Mouse (Mus musculus): ENCODE results near the gene Smpd2. TPM values are rescaled to one million over a fixed set of nuclear protein-coding genes. Genes with fewer than 3 reads are reported as not detected.

Smpd2 gene
- total and polyA plus RNA-seq, 2 experiments from 2014 or later: 72.4 to 105 TPM

DNA sequence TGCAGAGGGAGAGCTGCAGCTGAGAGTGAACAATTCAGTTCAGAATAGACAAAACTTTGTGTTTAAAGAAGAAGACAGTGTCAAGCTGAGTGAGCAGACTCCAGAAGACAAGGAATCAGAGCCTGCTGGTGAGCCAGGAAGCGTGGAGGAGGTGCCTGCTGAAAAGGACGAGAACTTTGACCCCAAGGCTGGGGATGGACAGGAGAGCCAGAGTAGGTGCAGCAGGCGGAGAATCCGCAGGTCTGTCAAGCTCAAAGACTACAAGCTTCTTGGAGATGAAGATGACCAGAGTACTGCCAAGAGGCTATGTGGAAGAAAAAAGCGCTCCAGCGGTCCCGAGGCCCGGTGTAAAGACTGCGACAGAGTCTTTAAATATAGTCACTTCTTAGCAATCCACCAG is 38.5 kb downstream of the Smpd2 start:
- Histone ChIP-seq H3K27ac (ENCODE audit: low read depth) (no peak overlapping the region), H3K4me2 (ENCODE audit: low read depth, low read length) (no peak overlapping the region), H3K4me1 (ENCODE audit: control insufficient read depth, insufficient read depth) (peaks cover 6% of the 10 kb centered on the region; the same call in 1 of the 2 replicates), H3K27me3 (ENCODE audit: control insufficient read depth, insufficient read depth, low read length) (no peaks in the 10 kb centered on the region), H3K9ac (replicated peaks; ENCODE audit: low read depth, low read length) (no peak overlapping the region), H3K4me3 (ENCODE audit: low read depth, low read length) (no peak overlapping the region), H3K36me3 (replicated peaks; ENCODE audit: control insufficient read depth, insufficient read depth, low read length) (peaks cover 17% of the 10 kb centered on the region), H3K9me3 (replicated peaks; ENCODE audit: control insufficient read depth, low read length) (no peaks in the 10 kb centered on the region)
- 88% methylated on average over 9 of the region's 9 CpGs for WGBS
- TF ChIP-seq CTCF (IDR thresholded peaks at IDR 0.05; ENCODE audit: low read depth) (no peak), EP300 (IDR thresholded peaks at IDR 0.05; ENCODE audit: low read depth) (no peak)
- no peak for ATAC-seq (ENCODE audit: insufficient read depth, low read depth)
- no peak for DNase-seq (ENCODE audit: low spot score)

DNA sequence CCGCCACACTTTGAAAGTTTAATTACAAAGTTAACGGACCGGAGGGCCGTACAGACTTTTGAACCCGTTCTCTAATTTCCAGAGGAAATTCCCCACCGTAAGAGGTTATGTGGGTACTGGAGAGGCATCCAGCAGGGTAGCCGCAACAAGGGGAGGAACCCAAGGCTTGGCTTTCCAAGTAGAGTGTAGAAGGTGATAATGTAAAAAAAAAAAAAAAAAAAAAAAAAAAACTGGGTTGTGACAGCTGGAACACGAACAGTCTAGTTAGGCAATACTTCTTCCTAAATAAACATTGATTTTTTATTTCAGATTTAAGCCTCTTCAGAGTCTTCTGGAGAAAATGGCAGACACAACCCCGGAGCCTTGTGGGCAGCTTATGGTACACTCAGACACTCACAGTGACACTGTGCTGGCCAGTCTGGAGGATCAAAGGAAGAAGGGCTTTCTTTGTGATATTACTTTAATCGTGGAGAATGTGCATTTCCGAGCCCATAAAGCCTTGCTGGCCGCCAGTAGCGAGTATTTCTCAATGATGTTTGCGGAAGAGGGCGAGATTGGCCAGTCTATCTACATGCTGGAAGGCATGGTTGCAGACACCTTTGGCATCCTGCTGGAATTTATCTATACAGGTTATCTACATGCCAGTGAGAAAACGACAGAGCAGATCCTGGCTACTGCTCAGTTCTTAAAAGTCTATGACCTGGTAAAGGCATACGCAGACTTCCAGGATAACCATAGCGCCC is 39.2 kb downstream of the Smpd2 start:
- no peaks in the 10 kb centered on the region for H3K27me3 ChIP-seq (ENCODE audit: control insufficient read depth, insufficient read depth, low read length)
- H3K9me3 ChIP-seq (replicated peaks; ENCODE audit: control insufficient read depth, low read length): no peaks in the 10 kb centered on the region
- DNase-seq (ENCODE audit: low spot score) (no peak), ATAC-seq (ENCODE audit: insufficient read depth, low read depth) (no peak)
- peak overlapping the region; percentile 85 for H3K4me2 ChIP-seq (ENCODE audit: low read depth, low read length)
- 50% methylated on average over 18 of the region's 18 CpGs for WGBS
- H3K36me3 ChIP-seq (replicated peaks; ENCODE audit: control insufficient read depth, insufficient read depth, low read length): peaks cover 13% of the 10 kb centered on the region
- H3K9ac ChIP-seq (replicated peaks; ENCODE audit: low read depth, low read length): peak overlapping the region; percentile 85
- H3K27ac ChIP-seq (ENCODE audit: low read depth): peak overlapping the region; percentile 82
- H3K4me1 ChIP-seq (ENCODE audit: control insufficient read depth, insufficient read depth): peaks cover 3% of the 10 kb centered on the region; the same call in 1 of the 2 replicates
- H3K4me3 ChIP-seq (ENCODE audit: low read depth, low read length): peak overlapping the region; percentile 85
- TF ChIP-seq CTCF (IDR thresholded peaks at IDR 0.05; ENCODE audit: low read depth) (no peak), EP300 (IDR thresholded peaks at IDR 0.05; ENCODE audit: low read depth) (no peak)

DNA sequence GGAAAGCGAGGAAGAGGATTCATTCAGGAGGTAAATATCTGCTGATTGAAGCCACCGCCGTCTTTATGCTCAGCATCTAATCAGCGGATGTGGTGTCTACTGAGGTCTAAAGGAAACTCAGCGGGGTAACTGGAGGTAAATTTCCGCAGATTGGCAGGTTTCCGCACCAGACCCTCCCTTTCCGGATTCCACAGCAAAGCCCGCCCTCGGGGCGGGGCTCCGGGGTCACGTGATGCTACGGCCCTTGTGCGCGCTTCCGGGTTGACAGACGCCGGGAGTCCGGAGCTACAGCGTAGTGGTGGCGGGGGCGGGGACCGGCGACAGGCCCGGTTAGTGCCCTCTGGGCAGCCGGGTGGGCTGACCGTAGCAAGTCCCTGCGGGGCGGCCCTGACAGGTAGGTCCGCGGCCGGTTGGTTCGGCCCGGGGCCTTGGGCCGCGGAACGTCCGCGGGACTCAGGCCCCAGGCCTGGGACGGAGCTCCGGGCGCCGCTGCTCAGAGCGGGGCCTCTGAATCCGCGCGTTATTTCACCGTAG is 40.0 kb downstream of the Smpd2 start, which contains the start of gene Zbtb24:
Gene Zbtb24, plus strand, starts transcription at position 247 of the 534 bp plus-strand sequence.
- TF ChIP-seq CTCF (IDR thresholded peaks at IDR 0.05; ENCODE audit: low read depth) (no peak), EP300 (IDR thresholded peaks at IDR 0.05; ENCODE audit: low read depth) (peak; percentile 52)
- peak; percentile 91 for DNase-seq (ENCODE audit: low spot score)

DNA sequence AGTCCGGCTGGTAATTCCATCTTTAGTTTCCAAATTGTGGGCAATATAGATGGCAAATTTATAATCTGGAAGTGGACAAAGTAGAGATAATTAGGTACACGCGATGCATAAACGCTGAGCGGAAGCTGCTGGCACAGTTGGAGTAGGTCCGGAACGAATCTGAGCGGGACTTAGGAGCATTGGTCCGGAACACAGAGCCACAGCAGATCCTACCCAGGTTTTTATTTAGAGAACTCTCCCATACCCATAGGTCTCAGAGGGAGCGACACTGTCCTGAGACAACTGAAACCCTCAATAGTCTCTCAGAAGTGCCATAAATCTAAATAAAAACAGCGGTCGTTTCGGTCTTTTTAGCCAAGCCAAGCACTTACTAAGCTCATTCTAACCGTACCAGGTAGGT is 40.5 kb downstream of the Smpd2 start:
- Histone ChIP-seq H3K36me3 (replicated peaks; ENCODE audit: control insufficient read depth, insufficient read depth, low read length) (0 out of 2 replicates have a peak, but pooled peaks cover 4% of the 10 kb centered on the region), H3K9ac (replicated peaks; ENCODE audit: low read depth, low read length) (peak overlapping the region; percentile 85), H3K27ac (ENCODE audit: low read depth) (peak overlapping the region; percentile 82), H3K4me1 (ENCODE audit: control insufficient read depth, insufficient read depth) (peaks cover 3% of the 10 kb centered on the region; the same call in 1 of the 2 replicates), H3K4me2 (ENCODE audit: low read depth, low read length) (peak overlapping the region; percentile 85), H3K27me3 (ENCODE audit: control insufficient read depth, insufficient read depth, low read length) (no peaks in the 10 kb centered on the region), H3K9me3 (replicated peaks; ENCODE audit: control insufficient read depth, low read length) (no peaks in the 10 kb centered on the region), H3K4me3 (ENCODE audit: low read depth, low read length) (peak overlapping the region; percentile 85)
- DNase-seq (ENCODE audit: low spot score): peak; percentile 18
- ATAC-seq (ENCODE audit: insufficient read depth, low read depth): peak; percentile 36; the same call in 1 of the 2 replicates
- TF ChIP-seq CTCF (IDR thresholded peaks at IDR 0.05; ENCODE audit: low read depth) (no peak), EP300 (IDR thresholded peaks at IDR 0.05; ENCODE audit: low read depth) (no peak)
- WGBS: 15% methylated on average over 14 of the region's 14 CpGs

More for the DNA sequence above, 40.0 kb downstream of the Smpd2 start, which contains the start of gene Zbtb24:
- Histone ChIP-seq H3K27me3 (ENCODE audit: control insufficient read depth, insufficient read depth, low read length) (no peaks in the 10 kb centered on the region), H3K4me2 (ENCODE audit: low read depth, low read length) (peak within 1 kb of the TSS; percentile 85), H3K9me3 (replicated peaks; ENCODE audit: control insufficient read depth, low read length) (no peaks in the 10 kb centered on the region), H3K9ac (replicated peaks; ENCODE audit: low read depth, low read length) (peak within 1 kb of the TSS; percentile 85), H3K27ac (ENCODE audit: low read depth) (peak within 1 kb of the TSS; percentile 82), H3K4me3 (ENCODE audit: low read depth, low read length) (peak within 1 kb of the TSS; percentile 85), H3K36me3 (replicated peaks; ENCODE audit: control insufficient read depth, insufficient read depth, low read length) (peaks cover 6% of the 10 kb centered on the region; the same call in 1 of the 2 replicates), H3K4me1 (ENCODE audit: control insufficient read depth, insufficient read depth) (peaks cover 3% of the 10 kb centered on the region; the same call in 1 of the 2 replicates)
- under 1% methylated on average over 49 of the region's 49 CpGs for WGBS
- ATAC-seq (ENCODE audit: insufficient read depth, low read depth): peak; percentile 99

DNA sequence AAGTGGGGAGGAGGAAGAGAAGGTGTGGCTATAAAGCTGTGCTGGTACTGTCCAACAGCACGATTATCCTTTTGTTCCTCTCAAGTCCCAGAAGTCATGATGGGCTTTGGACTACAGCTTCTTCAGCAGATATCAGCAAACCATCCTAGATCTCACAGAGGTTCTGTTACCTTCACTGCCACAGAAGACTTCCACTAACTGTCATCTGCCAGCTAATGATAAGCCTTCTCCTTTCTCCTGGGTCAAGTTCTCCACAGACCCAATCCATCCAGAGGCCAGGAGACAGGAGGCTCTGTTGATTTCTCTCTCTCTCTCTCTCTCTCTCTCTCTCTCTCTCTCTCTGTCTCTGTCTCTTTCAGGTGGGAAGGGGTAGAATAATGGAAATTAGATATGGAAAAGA is 42.0 kb downstream of the Smpd2 start:
- Histone ChIP-seq H3K9me3 (replicated peaks; ENCODE audit: control insufficient read depth, low read length) (no peaks in the 10 kb centered on the region), H3K4me2 (ENCODE audit: low read depth, low read length) (no peak overlapping the region), H3K9ac (replicated peaks; ENCODE audit: low read depth, low read length) (no peak overlapping the region), H3K27me3 (ENCODE audit: control insufficient read depth, insufficient read depth, low read length) (no peaks in the 10 kb centered on the region), H3K4me3 (ENCODE audit: low read depth, low read length) (no peak overlapping the region), H3K4me1 (ENCODE audit: control insufficient read depth, insufficient read depth) (peaks cover 3% of the 10 kb centered on the region; the same call in 1 of the 2 replicates), H3K27ac (ENCODE audit: low read depth) (no peak overlapping the region), H3K36me3 (replicated peaks; ENCODE audit: control insufficient read depth, insufficient read depth, low read length) (0 out of 2 replicates have a peak, but pooled peaks cover 4% of the 10 kb centered on the region)
- no peak for ATAC-seq (ENCODE audit: insufficient read depth, low read depth)
- no peak for TF ChIP-seq EP300 (IDR thresholded peaks at IDR 0.05; ENCODE audit: low read depth)
- no peak for TF ChIP-seq CTCF (IDR thresholded peaks at IDR 0.05; ENCODE audit: low read depth)
- no peak for DNase-seq (ENCODE audit: low spot score)
- WGBS: 65% methylated on average over 1 of the region's 1 CpGs

Other genes with a start within 250 kb of the Smpd2 start
- 78.9 and 86.9 TPM in 2 replicates for gene Fig4, start 187.1 kb downstream of the Smpd2 start, total RNA-seq (2014; rRNA removed; ENCODE audit: low replicate concordance)
- gene Fig4, start 187.1 kb downstream of the Smpd2 start, polyA plus RNA-seq (2015; fragmentation: Nextera tagmentation; extraction: Ambion mirVana): 47.3 and 55.5 TPM in 2 replicates
- 0.23 TPM in 1 of 2 replicates, not detected in the other for gene Ak9, start 186.4 kb downstream of the Smpd2 start, total RNA-seq (2014; rRNA removed; ENCODE audit: low replicate concordance)
- 0.18 and 0.29 TPM in 2 replicates for gene Ak9, start 186.4 kb downstream of the Smpd2 start, polyA plus RNA-seq (2015; fragmentation: Nextera tagmentation; extraction: Ambion mirVana)
- gene Zbtb24, start 40.0 kb downstream of the Smpd2 start, total RNA-seq (2014; rRNA removed; ENCODE audit: low replicate concordance): 7.7 and 15.6 TPM in 2 replicates
- 10.7 and 11.6 TPM in 2 replicates for gene Zbtb24, start 40.0 kb downstream of the Smpd2 start, polyA plus RNA-seq (2015; fragmentation: Nextera tagmentation; extraction: Ambion mirVana)
- gene Mical1, start 14.1 kb downstream of the Smpd2 start, total RNA-seq (2014; rRNA removed; ENCODE audit: low replicate concordance): 33.1 and 60.4 TPM in 2 replicates
- gene Mical1, start 14.1 kb downstream of the Smpd2 start, polyA plus RNA-seq (2015; fragmentation: Nextera tagmentation; extraction: Ambion mirVana): 33.0 and 36.1 TPM in 2 replicates
- gene Ppil6, start 70 bp upstream of the Smpd2 start, total RNA-seq (2014; rRNA removed; ENCODE audit: low replicate concordance): 4.5 TPM in 1 of 2 replicates, not detected in the other
- gene Ppil6, start 70 bp upstream of the Smpd2 start, polyA plus RNA-seq (2015; fragmentation: Nextera tagmentation; extraction: Ambion mirVana): 5.9 and 6.5 TPM in 2 replicates
- 76.0 and 113 TPM in 2 replicates for gene Cd164, start 29.0 kb upstream of the Smpd2 start, total RNA-seq (2014; rRNA removed; ENCODE audit: low replicate concordance)
- 131 and 138 TPM in 2 replicates for gene Cd164, start 29.0 kb upstream of the Smpd2 start, polyA plus RNA-seq (2015; fragmentation: Nextera tagmentation; extraction: Ambion mirVana)
- gene Ccdc162, start 226.3 kb upstream of the Smpd2 start, total RNA-seq (2014; rRNA removed; ENCODE audit: low replicate concordance): 1.5 TPM in 1 of 2 replicates, not detected in the other
- gene Ccdc162, start 226.3 kb upstream of the Smpd2 start, polyA plus RNA-seq (2015; fragmentation: Nextera tagmentation; extraction: Ambion mirVana): 0.16 and 0.36 TPM in 2 replicates